Mouse (Mus musculus) G1E (cell line): ENCODE measurements at regions not wholly inside any gene's neighbourhood (a gene's known extent, or its start where the extent isn't known, plus 50 kb on each side); places are given as distances from the start of the nearest gene placed in this dataset.

Experiments used
- ATAC-seq: 2 replicates; pipeline ENCODE4 v1.8.0; 2016; ENCODE audit warnings: mild to moderate bottlenecking; ENCODE audit not compliant: insufficient number of reproducible peaks, poor library complexity, low FRiP score, severe bottlenecking; ENCODE audit errors: extremely low read depth
- DNase-seq: peaks from one replicate; pipeline ENCODE4 v3.0.0; 2012; ENCODE audit warnings: low spot score
- H3K27me3 ChIP-seq: 2 replicates; pipeline ENCODE4 v1.6.1; 2012; ENCODE audit warnings: mild to moderate bottlenecking, low read length, inconsistent platforms; ENCODE audit not compliant: insufficient read depth
- H3K36me3 ChIP-seq: replicated peaks from 2 replicates; pipeline ENCODE3; 2012; ENCODE audit warnings: mild to moderate bottlenecking, inconsistent platforms
- H3K4me1 ChIP-seq: 2 replicates; pipeline ENCODE4 v1.6.1; 2012; ENCODE audit warnings: low read depth, low read length, inconsistent platforms, mixed read lengths; ENCODE audit not compliant: insufficient read depth
- H3K4me3 ChIP-seq: 2 replicates; pipeline ENCODE4 v1.5.1; 2012; ENCODE audit warnings: low read depth, mild to moderate bottlenecking, inconsistent platforms, low read length, moderate library complexity, mixed read lengths
- H3K9me3 ChIP-seq: replicated peaks from 2 replicates; pipeline ENCODE4 v1.6.1; 2012; ENCODE audit warnings: inconsistent platforms
- CTCF ChIP-seq: IDR thresholded peaks from 2 replicates; pipeline ENCODE4 v1.5.1; 2012; ENCODE audit warnings: low read depth, low read length, inconsistent platforms, mixed read lengths
- GATA1 ChIP-seq: IDR thresholded peaks from 2 replicates; pipeline ENCODE4 v1.6.1; 2012; ENCODE audit warnings: borderline replicate concordance, low read length, inconsistent platforms, mixed read lengths
- GATA2 ChIP-seq: IDR thresholded peaks from 2 replicates; pipeline ENCODE4 v1.6.1; 2012; ENCODE audit warnings: low read depth, low read length, inconsistent platforms, borderline replicate concordance
- POLR2AphosphoS5 ChIP-seq: IDR thresholded peaks from 2 replicates; pipeline ENCODE4 v1.6.1; 2012; ENCODE audit warnings: low read depth, low read length, inconsistent platforms; ENCODE audit not compliant: insufficient replicate concordance
- TAL1 ChIP-seq: conservative IDR thresholded peaks from 2 replicates; pipeline ENCODE4 v1.6.1; 2012; ENCODE audit warnings: low read depth, low read length, inconsistent platforms, mixed read lengths

- Histone ChIP-seq H3K36me3 (no peaks in the 10 kb centered on the region), H3K27me3 (no peaks in the 10 kb centered on the region), H3K4me3 (no peak overlapping the region), H3K9me3 (peaks cover 14% of the 10 kb centered on the region; the same call in 1 of the 2 replicates), H3K4me1 (no peaks in the 10 kb centered on the region)
- ATAC-seq: no peak
- no peak for DNase-seq
- TF ChIP-seq TAL1: no peak
- no peak for TF ChIP-seq CTCF
- TF ChIP-seq GATA1: no peak
- TF ChIP-seq POLR2AphosphoS5: no peak
- no peak for TF ChIP-seq GATA2
Observed at GRCm38 (mm10) chr1:187413881-187414280, 194.7 kb upstream of the Esrrg start.

GRCm38 (mm10) chr1:187418186-187419140, 190.1 kb upstream of the Esrrg start:
- TF ChIP-seq POLR2AphosphoS5 (no peak), GATA1 (no peak), CTCF (no peak), TAL1 (no peak), GATA2 (no peak)
- no peak for ATAC-seq
- H3K9me3 ChIP-seq: peaks cover 28% of the 10 kb centered on the region
- no peaks in the 10 kb centered on the region for H3K4me1 ChIP-seq
- H3K27me3 ChIP-seq: no peaks in the 10 kb centered on the region
- H3K36me3 ChIP-seq: no peaks in the 10 kb centered on the region
- DNase-seq: no peak
- no peak overlapping the region for H3K4me3 ChIP-seq

- Histone ChIP-seq H3K27me3 (no peaks in the 10 kb centered on the region), H3K36me3 (no peaks in the 10 kb centered on the region), H3K4me1 (no peaks in the 10 kb centered on the region), H3K4me3 (no peak overlapping the region), H3K9me3 (peaks cover 28% of the 10 kb centered on the region)
- no peak for ATAC-seq
- no peak for TF ChIP-seq TAL1
- TF ChIP-seq POLR2AphosphoS5: no peak
- no peak for TF ChIP-seq GATA1
- no peak for TF ChIP-seq GATA2
- TF ChIP-seq CTCF: no peak
- DNase-seq: no peak
Observed at GRCm38 (mm10) chr1:187428536-187429215, 179.9 kb upstream of the Esrrg start.

DNA sequence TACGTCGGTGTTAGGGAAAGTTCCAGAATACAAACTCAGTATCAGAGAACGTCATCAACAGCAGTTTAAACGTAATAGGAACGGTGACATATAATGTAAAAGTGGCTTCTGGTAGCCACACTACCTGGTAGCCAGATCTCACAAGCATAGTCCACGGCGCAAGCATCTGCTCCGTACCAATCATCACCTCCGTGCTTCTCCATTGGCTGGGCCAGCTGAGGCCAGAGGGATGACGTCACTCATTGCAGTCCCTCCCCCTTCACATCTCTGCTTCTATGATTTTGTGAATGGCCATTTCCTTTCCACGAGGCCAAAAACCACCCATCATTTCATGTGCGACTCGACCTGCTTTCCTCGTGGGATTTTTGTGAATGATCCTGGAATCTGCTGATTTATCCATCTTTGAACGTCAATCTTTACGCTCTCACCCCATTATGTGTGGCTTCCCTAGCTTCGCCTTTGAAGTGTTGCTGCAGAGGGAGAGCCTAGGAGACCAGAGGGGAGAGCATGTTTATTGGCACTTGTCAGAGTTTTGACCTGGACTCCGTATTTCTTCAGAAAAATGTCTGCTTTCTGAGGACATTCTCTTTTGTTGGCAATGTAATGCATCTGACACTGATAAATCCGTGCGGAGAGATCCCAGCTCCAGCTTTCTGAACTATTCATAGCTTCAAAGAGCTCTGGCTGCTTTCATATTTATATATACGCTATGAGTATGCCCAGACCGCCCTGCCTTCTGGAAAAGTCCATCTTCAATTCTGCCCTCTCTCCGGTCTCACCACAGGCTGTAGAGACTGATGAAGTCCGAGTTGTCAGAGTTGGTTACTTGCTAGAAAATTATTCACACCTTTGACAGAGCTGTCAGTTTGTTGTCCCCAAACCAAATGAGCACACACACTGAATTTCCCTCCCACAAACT, 174.6 kb upstream of the Esrrg start:
- H3K4me3 ChIP-seq: no peak overlapping the region
- no peak for DNase-seq
- no peaks in the 10 kb centered on the region for H3K4me1 ChIP-seq
- H3K27me3 ChIP-seq: no peaks in the 10 kb centered on the region
- H3K9me3 ChIP-seq: peaks cover 37% of the 10 kb centered on the region
- no peak for TF ChIP-seq POLR2AphosphoS5
- TF ChIP-seq CTCF: no peak
- no peak for TF ChIP-seq GATA1
- TF ChIP-seq TAL1: no peak
- no peak for TF ChIP-seq GATA2
- no peak for ATAC-seq
- no peaks in the 10 kb centered on the region for H3K36me3 ChIP-seq

GRCm38 (mm10) chr1:187439170-187439914, 169.2 kb upstream of the Esrrg start:
- no peak for ATAC-seq
- no peak for DNase-seq
- peaks cover 40% of the 10 kb centered on the region for H3K9me3 ChIP-seq
- H3K27me3 ChIP-seq: no peaks in the 10 kb centered on the region
- no peak for TF ChIP-seq GATA1
- TF ChIP-seq CTCF: no peak
- TF ChIP-seq TAL1: no peak
- TF ChIP-seq GATA2: no peak
- no peak for TF ChIP-seq POLR2AphosphoS5
- no peak overlapping the region for H3K4me3 ChIP-seq
- no peaks in the 10 kb centered on the region for H3K36me3 ChIP-seq
- H3K4me1 ChIP-seq: no peaks in the 10 kb centered on the region
